Mouse (Mus musculus) limb, embryonic 13.5 days (tissue): ENCODE results near the gene Srp72. TPM values are rescaled to one million over a fixed set of nuclear protein-coding genes. Genes with fewer than 3 reads are reported as not detected.
"Not testable (repeated sequence)": the region's sequence is repeated elsewhere in the genome, so short reads cannot be mapped to it uniquely, and the experiment has no call there.

Source experiments
- ATAC-seq: fragments of 200-750 bp; cut with Nextera tagmentation; 2 replicates; pipeline ENCODE4 v1.8.0; 2017; ENCODE audit warnings: low read depth, moderate number of reproducible peaks, moderate TSS enrichment; ENCODE audit not compliant: low FRiP score
- H3K27ac ChIP-seq: fragments of 300-500 bp; sonication (generic); 2 replicates; pipeline ENCODE4 v1.5.1; 2015; ENCODE audit warnings: inconsistent platforms, mild to moderate bottlenecking, moderate library complexity
- H3K27me3 ChIP-seq: fragments of 300-500 bp; sonication (generic); 2 replicates; pipeline ENCODE4 v1.6.1; 2015; ENCODE audit warnings: mild to moderate bottlenecking, inconsistent platforms
- H3K36me3 ChIP-seq: fragments of 300-500 bp; sonication (generic); 2 replicates; pipeline ENCODE4 v1.6.1; 2015; ENCODE audit warnings: inconsistent platforms, mild to moderate bottlenecking, moderate library complexity
- H3K4me1 ChIP-seq: fragments of 300-500 bp; sonication (generic); 2 replicates; pipeline ENCODE4 v1.6.1; 2015; ENCODE audit warnings: inconsistent platforms
- H3K4me2 ChIP-seq: fragments of 300-500 bp; sonication (generic); replicated peaks from 2 replicates; pipeline ENCODE4 v1.6.1; 2015; ENCODE audit warnings: inconsistent platforms, mild to moderate bottlenecking, moderate library complexity
- H3K4me3 ChIP-seq: fragments of 300-500 bp; sonication (generic); 2 replicates; pipeline ENCODE4 v1.5.1; 2015; ENCODE audit warnings: moderate library complexity, mild to moderate bottlenecking, inconsistent platforms
- H3K9ac ChIP-seq: fragments of 300-500 bp; sonication (generic); 2 replicates; pipeline ENCODE4 v1.6.1; 2015; ENCODE audit warnings: mild to moderate bottlenecking, inconsistent platforms
- H3K9me3 ChIP-seq: fragments of 300-500 bp; sonication (generic); 2 replicates; pipeline ENCODE4 v1.6.1; 2016; ENCODE audit warnings: inconsistent platforms
- WGBS: fragments of 180-500 bp; shearing (Covaris S2); methylation state at CpG from one replicate; pipeline ENCODE4 v1.1.7; 2015; 5-methylcytosine and 5-hydroxymethylcytosine counted together
- polyA plus RNA-seq: library from polyadenylated mRNA; unstranded; fragments of >200 nt; fragmentation: Nextera tagmentation; extraction: Ambion mirVana; gene quantifications from 2 replicates; pipeline ENCODE4 v1.2.1, GENCODE M21; 2015

Srp72 gene
- polyA plus RNA-seq, 1 experiment from 2014 or later, result 115 TPM

DNA sequence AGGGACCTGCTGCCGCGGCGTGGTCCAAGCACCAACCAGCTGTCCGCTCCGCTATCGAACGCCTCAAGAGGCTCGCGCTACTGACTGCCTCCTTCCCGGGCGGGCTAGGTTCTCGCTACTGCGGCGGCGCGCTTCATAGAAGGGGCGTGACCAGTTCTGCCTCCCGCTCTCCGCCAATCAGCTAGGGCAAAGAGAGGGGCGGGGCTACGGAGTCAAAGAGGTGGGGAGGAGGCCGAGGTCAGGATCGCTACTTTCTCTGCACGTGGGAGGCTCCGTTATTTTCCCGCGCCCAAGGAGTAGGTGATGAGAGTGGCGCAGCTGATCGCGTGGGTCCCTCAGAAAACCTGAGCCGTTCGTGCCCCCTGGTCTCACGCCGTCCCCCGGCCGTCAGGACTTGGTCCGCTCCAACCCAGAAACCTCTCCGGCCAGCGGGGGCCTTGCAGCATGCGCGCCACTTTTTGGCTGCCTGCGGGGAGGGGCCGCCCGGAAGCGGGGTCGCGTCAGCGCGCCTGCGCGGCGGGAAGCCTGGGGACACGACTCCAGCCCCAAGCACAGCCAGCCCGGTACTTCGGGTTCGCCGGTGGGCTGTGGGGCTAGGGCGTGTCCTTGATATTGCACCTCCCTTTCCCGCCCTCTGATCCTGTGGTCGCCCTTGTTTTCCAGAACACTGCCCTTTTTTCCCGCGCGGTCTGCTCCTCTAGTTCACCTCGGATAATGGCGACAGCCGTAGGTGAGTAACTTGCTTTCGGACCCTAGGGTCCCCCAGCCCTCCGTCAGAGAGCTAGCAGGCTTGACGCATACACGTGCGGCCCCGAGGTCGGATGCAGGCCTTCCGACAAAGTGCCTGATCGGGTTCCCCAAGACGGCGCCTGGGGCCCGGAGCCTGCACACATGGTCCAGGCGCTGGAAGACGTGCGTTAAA is 23.1 kb upstream of the Srp72 start, which contains the start of the genes Paics and Ppat:
TSS of gene Paics (plus strand) at position 202 of the 922 bp plus-strand sequence.
TSS of gene Ppat (minus strand) at position 473 of the 922 bp plus-strand sequence.
- peak; percentile 97 for ATAC-seq
- peaks cover 52% of the 10 kb centered on the region for H3K4me1 ChIP-seq
- H3K9ac ChIP-seq, result peak within 1 kb of the TSS; percentile 78
- WGBS, result under 1% methylated on average over 80 of the region's 81 CpGs
- no peaks in the 10 kb centered on the region for H3K27me3 ChIP-seq
- peak within 1 kb of the TSS; percentile 82 for H3K4me3 ChIP-seq
- peak within 1 kb of the TSS; percentile 91 for H3K27ac ChIP-seq
- H3K36me3 ChIP-seq, result peaks cover 26% of the 10 kb centered on the region
- peak within 1 kb of the TSS; percentile 88 for H3K4me2 ChIP-seq
- H3K9me3 ChIP-seq, result no peaks in the 10 kb centered on the region

DNA sequence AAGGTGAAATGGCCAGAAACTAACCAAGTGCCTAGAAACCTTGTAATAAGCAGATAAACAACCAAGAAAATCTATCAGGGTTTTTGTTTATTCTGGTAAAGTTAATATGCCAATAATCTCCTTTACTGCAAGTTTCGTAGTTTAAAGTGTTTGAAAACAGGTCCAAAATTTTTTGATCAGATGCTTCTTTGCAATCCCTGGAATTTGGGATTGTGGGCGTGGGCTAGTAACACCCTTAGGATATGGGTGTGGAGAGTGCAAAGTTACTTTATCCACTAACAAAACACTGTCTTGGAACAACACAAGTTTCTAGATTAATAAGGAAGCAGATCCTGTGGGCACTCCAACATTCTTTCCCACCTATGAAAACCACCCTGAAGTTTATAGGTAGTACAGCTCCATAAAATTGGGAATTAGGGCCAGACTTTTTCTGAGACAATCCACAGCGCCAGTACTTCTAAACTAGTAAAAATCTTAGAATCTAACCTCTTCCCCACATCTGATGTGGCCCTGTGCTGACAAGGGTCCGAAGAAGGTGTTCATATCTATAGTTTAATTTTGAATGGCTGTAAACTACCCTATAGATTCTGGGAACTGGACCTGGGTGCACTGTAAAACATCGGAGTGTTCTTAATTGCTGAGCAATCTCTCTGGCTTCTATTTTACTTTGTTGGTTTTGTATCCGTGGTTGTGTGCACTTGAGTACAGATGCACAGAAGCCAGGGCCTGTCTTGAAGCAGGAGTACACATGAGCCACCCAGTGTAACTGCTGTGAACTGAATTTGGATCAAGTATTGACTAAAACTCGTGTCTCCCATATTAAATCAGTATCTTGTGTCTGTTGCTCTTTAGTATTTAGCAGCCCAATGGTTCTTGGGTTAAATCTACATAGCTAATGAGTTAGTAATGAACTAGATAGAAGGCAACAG is 22.1 kb upstream of the Srp72 start:
- Histone ChIP-seq H3K27ac (peak overlapping the region; percentile 91), H3K4me3 (peak overlapping the region; percentile 82), H3K4me2 (peak overlapping the region; percentile 88), H3K4me1 (peaks cover 45% of the 10 kb centered on the region), H3K27me3 (no peaks in the 10 kb centered on the region), H3K9me3 (no peaks in the 10 kb centered on the region), H3K36me3 (peaks cover 31% of the 10 kb centered on the region), H3K9ac (peak overlapping the region; percentile 78)
- no peak for ATAC-seq
- 8% methylated on average over 7 of the region's 7 CpGs for WGBS

DNA sequence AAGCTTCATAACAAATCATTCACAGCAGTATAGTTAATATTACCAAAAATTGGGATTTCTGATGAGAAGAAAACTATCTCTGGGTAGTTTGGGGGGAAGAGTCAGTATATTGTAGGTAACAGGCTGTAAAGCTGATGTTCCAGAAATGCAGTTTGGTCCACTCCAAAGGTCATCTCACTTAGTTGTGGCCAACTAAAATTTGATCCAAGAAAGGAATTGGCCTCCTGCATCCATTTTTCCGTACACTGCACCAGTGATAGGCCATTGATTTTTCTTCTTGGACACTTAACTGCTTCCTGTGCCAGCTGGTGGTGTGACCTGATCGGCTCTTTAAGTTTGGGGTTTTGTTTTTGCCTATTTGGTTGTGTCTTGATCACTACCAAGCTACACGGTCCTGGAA is 20.7 kb upstream of the Srp72 start:
- no peaks in the 10 kb centered on the region for H3K9me3 ChIP-seq
- peaks cover 38% of the 10 kb centered on the region for H3K36me3 ChIP-seq
- ATAC-seq, result no peak
- no peak overlapping the region for H3K4me3 ChIP-seq
- peaks cover 45% of the 10 kb centered on the region for H3K4me1 ChIP-seq
- H3K4me2 ChIP-seq, result peak overlapping the region; percentile 12; the same call in 1 of the 2 replicates
- 0 out of 2 replicates have a peak overlapping the region, but pooled peaks have one; percentile 7 for H3K27ac ChIP-seq
- no peak overlapping the region for H3K9ac ChIP-seq
- WGBS, result 79% methylated on average over 3 of the region's 3 CpGs
- no peaks in the 10 kb centered on the region for H3K27me3 ChIP-seq

DNA sequence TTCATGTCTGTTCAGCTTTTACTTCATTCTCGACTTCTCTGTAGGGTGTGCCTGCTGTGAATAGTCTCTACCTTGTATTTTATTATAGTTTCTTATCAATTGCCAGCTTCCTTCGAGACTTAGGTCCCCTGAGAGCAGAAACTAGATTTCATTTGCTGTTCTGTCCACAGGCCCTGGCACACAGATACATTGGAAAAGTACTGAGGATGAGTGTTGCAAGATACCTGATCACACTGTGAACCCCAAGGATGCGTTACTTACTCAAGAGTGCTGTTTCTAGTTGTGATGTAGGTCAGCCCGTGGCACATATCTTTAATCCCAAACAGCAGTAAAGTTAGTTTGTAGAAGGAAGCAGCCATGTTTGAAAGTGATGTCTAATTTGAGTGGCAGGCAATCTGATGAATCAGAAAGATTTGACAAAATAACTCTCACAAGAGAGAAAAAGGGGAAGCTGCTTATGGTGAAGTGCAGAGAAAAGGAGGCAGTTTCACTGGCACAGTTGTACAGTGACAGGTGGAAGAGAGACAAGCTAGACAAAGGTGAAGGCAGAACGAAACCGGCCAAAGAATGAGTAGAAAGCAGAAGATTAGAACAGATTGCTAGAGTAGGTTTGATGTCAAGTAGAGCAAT is 20.1 kb upstream of the Srp72 start:
- Histone ChIP-seq H3K4me1 (peaks cover 43% of the 10 kb centered on the region), H3K4me3 (no peak overlapping the region), H3K4me2 (no peak overlapping the region), H3K9ac (no peak overlapping the region), H3K9me3 (no peaks in the 10 kb centered on the region), H3K36me3 (peaks cover 42% of the 10 kb centered on the region), H3K27me3 (no peaks in the 10 kb centered on the region), H3K27ac (0 out of 2 replicates have a peak overlapping the region, but pooled peaks have one; percentile 7)
- 75% methylated on average over 6 of the region's 6 CpGs for WGBS
- ATAC-seq, result no peak

DNA sequence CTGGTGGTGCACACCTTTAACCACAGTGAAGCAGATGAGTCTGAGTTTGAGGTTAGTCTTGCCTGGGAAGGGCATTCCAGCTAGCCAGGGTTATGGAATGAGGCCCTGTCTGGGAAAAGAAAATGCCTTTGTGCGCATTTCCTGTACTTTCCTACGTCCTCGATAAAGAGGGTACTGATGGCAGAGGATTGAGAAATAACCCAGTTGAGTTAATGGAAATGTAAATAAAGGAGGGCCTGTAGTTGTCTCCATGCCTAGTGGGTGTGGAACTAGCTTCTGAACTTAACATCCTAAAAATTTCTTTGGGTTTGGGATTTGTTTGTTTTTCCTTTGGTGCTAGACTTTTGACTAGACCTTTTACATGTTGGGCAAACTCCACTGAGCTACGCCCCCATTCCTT is 19.0 kb upstream of the Srp72 start:
- Histone ChIP-seq H3K4me3 (no peak overlapping the region), H3K9ac (no peak overlapping the region), H3K4me1 (peaks cover 33% of the 10 kb centered on the region), H3K27ac (peak overlapping the region; percentile 44; the same call in 1 of the 2 replicates), H3K4me2 (no peak overlapping the region), H3K27me3 (no peaks in the 10 kb centered on the region), H3K36me3 (peaks cover 51% of the 10 kb centered on the region), H3K9me3 (no peaks in the 10 kb centered on the region)
- no peak for ATAC-seq
- whole genome bisulfite sequencing, result 87% methylated on average over 4 of the region's 4 CpGs

DNA sequence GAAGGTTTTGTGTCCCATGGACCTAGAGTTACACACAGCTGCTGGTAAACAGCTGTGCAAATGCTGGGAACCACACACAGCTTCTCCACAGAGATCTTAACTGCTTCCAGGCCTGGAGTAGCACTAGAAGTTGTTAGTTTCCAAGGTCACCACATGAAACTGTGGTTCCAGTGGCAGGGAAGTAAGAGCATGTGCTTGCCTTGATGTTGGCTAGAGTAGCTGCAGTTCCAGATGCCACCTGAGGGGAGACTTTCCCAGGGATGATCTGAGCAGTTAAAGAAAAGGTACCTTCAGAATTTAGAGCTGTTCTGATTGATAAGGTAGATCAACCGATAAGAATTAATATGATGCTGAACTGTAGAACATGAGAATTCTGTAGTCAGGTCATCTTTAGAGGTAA is 16.5 kb upstream of the Srp72 start:
- Histone ChIP-seq H3K4me2 (no peak overlapping the region), H3K4me3 (no peak overlapping the region), H3K9ac (no peak overlapping the region), H3K9me3 (no peaks in the 10 kb centered on the region), H3K4me1 (peaks cover 25% of the 10 kb centered on the region), H3K27ac (no peak overlapping the region), H3K36me3 (peaks cover 75% of the 10 kb centered on the region), H3K27me3 (no peaks in the 10 kb centered on the region)
- WGBS, result 84% methylated on average over 1 of the region's 1 CpGs
- no peak for ATAC-seq

DNA sequence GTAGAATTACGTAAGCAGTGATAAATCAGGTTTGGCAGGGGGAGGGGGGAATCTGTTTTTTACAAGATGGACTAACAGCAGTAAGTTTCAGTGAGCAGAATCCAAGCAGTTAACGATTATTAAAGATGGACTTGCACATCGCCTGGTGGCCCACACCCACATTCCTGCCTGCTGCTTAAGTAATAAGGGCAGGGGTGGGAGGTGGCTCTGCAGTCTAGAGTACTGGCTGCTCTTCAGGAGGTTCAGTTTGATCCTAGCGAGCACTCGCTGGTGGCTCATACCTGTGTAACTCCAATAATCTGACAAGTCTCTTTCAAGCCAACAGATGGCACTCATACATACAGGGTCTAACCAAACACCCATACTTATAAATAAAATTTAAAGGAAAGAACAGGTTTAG is 14.9 kb upstream of the Srp72 start:
- H3K9me3 ChIP-seq, result no peaks in the 10 kb centered on the region
- peaks cover 11% of the 10 kb centered on the region for H3K4me1 ChIP-seq
- H3K9ac ChIP-seq, result no peak overlapping the region
- no peaks in the 10 kb centered on the region for H3K27me3 ChIP-seq
- ATAC-seq, result no peak
- 76% methylated on average over 5 of the region's 5 CpGs for WGBS
- H3K27ac ChIP-seq, result no peak overlapping the region
- no peak overlapping the region for H3K4me2 ChIP-seq
- no peak overlapping the region for H3K4me3 ChIP-seq
- peaks cover 81% of the 10 kb centered on the region for H3K36me3 ChIP-seq

DNA sequence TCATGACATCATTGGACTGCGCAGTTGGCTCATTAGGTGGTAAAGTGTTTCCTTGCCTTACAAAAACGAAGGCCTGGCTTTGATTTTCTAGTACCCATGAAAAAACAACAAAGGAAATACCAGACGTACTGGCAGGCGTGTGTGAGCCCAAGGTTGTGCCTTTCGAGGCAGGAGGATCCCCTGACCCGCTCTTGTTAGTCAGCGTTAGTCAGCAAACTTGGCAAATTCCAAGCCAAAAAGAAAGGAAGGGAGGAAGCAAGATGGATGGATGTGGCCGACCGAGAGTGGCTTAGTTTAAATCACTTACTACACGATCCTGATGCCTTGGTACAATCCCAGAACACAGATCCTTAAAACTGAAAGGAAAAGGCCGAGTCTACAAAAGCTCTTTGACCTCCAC is 11.9 kb upstream of the Srp72 start:
- no peak for ATAC-seq
- H3K27ac ChIP-seq, result no peak overlapping the region
- no peak overlapping the region for H3K4me3 ChIP-seq
- no peak overlapping the region for H3K4me2 ChIP-seq
- H3K9ac ChIP-seq, result no peak overlapping the region
- no peaks in the 10 kb centered on the region for H3K27me3 ChIP-seq
- H3K4me1 ChIP-seq, result no peaks in the 10 kb centered on the region
- no peaks in the 10 kb centered on the region for H3K9me3 ChIP-seq
- WGBS, result 62% methylated on average over 11 of the region's 11 CpGs
- peaks cover 87% of the 10 kb centered on the region for H3K36me3 ChIP-seq

DNA sequence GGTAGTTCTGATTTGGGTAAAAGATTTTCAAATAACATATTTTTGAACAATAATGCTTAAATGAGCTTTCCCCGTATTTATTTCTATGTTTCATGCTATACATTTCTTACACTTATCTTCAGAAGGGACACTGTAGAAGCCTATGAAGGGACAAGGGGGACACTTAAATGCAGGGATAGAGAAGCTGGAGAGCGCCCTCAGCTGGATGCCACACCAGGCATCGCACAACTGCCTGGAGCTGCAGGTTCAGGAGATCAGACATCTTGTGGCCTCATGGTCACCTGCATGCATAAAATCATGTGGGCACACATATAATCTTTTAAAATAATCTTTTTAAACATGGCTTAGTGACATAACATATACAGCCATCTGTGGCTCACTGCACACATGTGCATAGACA is 9.8 kb upstream of the Srp72 start:
- WGBS, result 88% methylated on average over 3 of the region's 3 CpGs
- H3K4me3 ChIP-seq, result no peak overlapping the region
- no peak overlapping the region for H3K9ac ChIP-seq

DNA sequence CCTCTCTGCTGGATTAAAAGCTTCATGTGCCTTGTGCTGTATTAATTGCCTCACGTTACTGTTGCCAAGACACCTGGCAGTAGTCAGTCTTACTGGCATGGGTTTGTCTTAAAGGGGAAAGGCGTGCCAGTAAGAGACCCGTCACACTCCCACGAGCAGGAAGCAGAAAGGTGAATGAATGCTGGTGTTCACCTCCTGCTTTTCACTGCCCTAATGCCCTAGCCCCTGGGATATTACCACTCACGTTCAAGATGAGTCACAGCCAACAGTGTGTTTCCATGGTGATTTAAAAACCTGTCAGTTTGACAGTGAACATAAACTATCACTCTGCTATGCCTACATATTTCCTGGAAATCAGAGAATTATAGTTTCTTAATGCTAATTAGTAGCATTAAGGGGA is 5.2 kb upstream of the Srp72 start:
- no peak overlapping the region for H3K27ac ChIP-seq
- no peaks in the 10 kb centered on the region for H3K27me3 ChIP-seq
- peaks cover 57% of the 10 kb centered on the region for H3K36me3 ChIP-seq
- H3K4me3 ChIP-seq, result no peak overlapping the region
- peaks cover 8% of the 10 kb centered on the region for H3K4me1 ChIP-seq
- no peaks in the 10 kb centered on the region for H3K9me3 ChIP-seq
- H3K4me2 ChIP-seq, result no peak overlapping the region
- ATAC-seq, result no peak
- WGBS, result 79% methylated on average over 5 of the region's 5 CpGs
- H3K9ac ChIP-seq, result no peak overlapping the region

More for the DNA sequence above, 9.8 kb upstream of the Srp72 start:
- H3K36me3 ChIP-seq, result peaks cover 88% of the 10 kb centered on the region
- H3K9me3 ChIP-seq, result no peaks in the 10 kb centered on the region
- no peak overlapping the region for H3K27ac ChIP-seq
- H3K4me2 ChIP-seq, result no peak overlapping the region
- ATAC-seq, result no peak
- no peaks in the 10 kb centered on the region for H3K27me3 ChIP-seq
- no peaks in the 10 kb centered on the region for H3K4me1 ChIP-seq

DNA sequence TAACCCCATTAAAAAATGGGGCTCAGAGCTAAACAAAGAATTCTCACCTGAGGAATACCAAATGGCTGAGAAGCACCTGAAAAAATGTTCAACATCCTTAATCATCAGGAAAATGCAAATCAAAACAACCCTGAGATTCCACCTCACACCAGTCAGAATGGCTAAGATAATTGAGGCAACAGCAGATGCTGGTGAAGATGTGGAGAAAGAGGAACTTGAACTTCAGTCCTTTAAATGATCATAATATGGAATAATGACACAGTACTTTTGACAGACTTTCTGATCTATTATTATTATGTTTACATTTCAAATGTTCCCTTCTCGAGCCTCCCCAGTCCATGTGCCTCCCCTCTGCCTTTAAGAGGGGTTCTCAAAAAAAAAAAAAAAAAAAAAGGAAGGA is 3.4 kb upstream of the Srp72 start:
- not testable (repeated sequence) for H3K4me3 ChIP-seq, H3K27me3 ChIP-seq, H3K9me3 ChIP-seq, H3K9ac ChIP-seq, H3K27ac ChIP-seq, H3K4me2 ChIP-seq, ATAC-seq
- Histone ChIP-seq H3K4me1 (peaks cover 16% of the 10 kb centered on the region), H3K36me3 (peaks cover 42% of the 10 kb centered on the region)
- WGBS, result 81% methylated on average over 1 of the region's 1 CpGs
